Mouse (Mus musculus) cerebellum, adult 9-10 months (tissue): ENCODE results near the gene Rabepk.
"Not testable (repeated sequence)": the region's sequence is repeated elsewhere in the genome, so short reads cannot be mapped to it uniquely, and the experiment has no call there.

ENCODE experiments used
- DNase-seq: peaks from one replicate; pipeline ENCODE4 v3.0.0; 2022

Gene Rabepk

GRCm38 (mm10) chr2:34799357-34800256 lies at the start of gene Rabepk:
Gene Rabepk, minus strand, starts transcription at chr2:34799912.
- DNase-seq: peak; percentile 80

GRCm38 (mm10) chr2:34847702-34848101 lies 48.0 kb upstream of the Rabepk start:
- DNase-seq: no peak

GRCm38 (mm10) chr2:34843211-34843939 lies 43.7 kb upstream of the Rabepk start:
- no peak for DNase-seq

- DNase-seq: no peak
Observed at GRCm38 (mm10) chr2:34841706-34842105, 42.0 kb upstream of the Rabepk start.

- DNase-seq: not testable (repeated sequence)
Observed at GRCm38 (mm10) chr2:34840143-34840542, 40.4 kb upstream of the Rabepk start.

DNA sequence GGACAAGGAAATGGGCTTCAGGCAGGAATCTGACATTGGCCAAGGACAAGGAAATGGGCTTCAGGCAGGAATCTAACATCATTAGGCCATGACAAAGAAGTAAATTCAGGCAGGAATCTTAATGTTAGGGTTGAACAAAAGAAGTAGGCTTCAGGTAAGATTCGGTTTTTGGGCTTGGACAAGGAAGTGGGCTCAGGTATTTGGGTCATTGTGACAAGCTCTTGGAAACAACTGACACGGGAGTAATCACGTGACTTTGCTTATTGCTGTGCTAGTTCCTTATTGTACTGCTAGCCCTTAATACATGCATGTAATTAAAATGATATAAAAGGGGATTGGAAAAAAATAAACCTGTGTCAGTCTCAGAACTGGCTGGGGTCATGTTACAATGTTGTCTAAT lies 36.0 kb upstream of the Rabepk start:
- DNase-seq: no peak

GRCm38 (mm10) chr2:34833624-34834023 lies 33.9 kb upstream of the Rabepk start:
- DNase-seq: no peak

DNA sequence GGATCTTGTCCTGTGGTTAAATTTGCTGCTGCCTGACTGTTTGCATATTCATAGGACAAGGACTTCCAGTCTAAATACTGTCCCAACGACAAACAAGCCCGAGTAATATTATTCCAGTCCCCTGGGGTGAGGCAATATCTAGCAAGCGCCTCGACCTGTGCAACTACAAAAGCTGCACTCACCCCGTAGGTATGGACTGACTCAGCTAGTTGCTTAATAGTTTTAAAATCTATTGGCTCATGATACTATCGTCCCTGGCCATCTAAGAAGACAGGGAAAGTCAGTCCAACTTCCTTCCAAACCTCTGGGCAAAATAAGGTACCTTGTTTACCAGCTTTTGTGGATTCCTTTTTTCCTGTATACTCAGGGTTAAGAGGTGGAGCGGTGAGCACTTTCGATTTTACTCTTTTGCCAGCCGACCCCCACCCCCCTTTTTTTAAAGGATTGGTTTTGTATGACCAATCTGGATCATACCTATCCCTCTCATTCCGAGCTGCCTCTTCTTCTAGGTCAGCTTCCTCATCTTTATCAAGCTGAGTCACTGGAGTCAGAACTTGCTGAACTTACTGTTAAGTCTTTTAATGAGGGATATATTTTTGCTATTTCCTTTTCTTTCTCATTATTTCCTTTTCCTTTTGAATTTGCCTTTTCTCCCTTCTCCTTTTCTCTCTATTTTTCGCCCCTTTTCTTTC lies 33.2 kb upstream of the Rabepk start, which contains the start of gene Gm34653:
TSS of gene Gm34653 (plus strand) at position 242 of the 692 bp plus-strand sequence.
- DNase-seq: not testable (repeated sequence)

GRCm38 (mm10) chr2:34830066-34830465 lies 30.4 kb upstream of the Rabepk start:
- not testable (repeated sequence) for DNase-seq

GRCm38 (mm10) chr2:34828026-34828425 lies 28.3 kb upstream of the Rabepk start:
- no peak for DNase-seq

- DNase-seq: no peak
Observed at GRCm38 (mm10) chr2:34827591-34827990, 27.9 kb upstream of the Rabepk start.

DNA sequence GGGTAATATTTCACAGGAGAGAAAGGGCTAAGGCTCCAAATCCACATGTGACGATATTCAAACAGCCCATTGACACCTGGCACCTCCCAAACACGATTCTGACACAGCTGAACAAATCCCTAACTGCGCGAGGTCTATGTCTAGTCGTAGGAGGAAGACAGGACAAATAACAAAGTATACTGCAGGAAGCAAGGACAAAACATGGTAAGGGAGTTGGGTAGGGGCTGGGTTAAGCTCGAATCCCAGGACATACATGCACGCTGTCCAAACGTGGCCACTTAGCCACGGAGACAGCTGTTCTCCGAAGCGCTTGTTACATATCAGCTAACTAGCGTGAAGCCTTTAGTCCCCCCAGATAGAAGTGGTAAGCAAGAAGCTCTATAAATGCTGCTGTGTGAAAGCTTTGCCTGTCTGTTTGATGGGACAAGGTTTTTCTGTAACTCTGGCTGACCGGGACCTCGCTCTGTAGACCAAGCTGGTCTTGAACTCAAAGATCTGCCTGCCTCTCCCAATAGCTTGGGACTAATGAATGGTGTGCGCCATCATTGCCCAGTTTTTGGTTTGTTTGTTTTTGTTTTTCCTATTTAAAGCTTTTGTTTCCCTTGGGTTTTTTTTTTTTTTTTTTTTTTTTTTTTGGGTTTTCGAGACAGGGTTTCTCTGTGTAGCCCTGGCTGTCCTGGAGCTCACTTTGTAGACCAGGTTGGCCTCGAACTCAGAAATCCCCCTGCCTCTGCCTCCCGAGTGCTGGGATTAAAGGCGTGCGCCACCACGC lies 26.9 kb upstream of the Rabepk start:
- DNase-seq: no peak

DNA sequence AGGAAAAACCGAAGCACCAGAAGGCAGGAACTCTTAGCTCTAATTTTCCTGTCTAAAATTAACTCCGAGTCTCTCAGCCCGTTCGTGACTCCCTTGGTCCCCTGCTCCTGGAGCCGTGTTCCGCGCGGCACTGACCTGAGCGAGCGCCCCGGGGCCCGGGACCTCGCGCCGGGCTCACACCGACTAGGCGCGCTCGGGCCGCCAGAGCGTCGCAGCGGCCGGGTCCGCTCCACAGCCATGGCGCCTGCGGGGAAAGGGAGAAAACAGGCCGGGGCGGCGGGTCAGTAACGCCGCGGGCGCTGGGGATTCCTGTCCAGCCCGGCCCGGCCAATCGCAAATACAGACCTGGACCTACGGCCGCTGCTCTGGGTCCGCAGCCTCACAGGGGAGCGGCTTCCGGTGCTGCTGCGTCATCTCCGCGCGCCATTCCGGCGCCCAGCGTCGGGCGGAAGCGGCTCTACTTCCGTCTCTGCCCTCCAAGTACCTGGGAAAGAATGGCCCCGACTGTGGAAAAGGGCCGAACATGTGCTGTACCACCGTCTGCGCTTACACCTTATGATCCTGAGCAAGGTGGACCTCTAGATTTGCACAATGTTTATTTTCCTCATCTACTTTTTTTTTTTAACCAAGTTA lies 26.2 kb upstream of the Rabepk start, which contains the start of gene Fbxw2:
TSS of gene Fbxw2 (minus strand) at position 485 of the 633 bp plus-strand sequence.
- DNase-seq: peak; percentile 88

GRCm38 (mm10) chr2:34818492-34818891 lies 18.8 kb upstream of the Rabepk start:
- no peak for DNase-seq

DNA sequence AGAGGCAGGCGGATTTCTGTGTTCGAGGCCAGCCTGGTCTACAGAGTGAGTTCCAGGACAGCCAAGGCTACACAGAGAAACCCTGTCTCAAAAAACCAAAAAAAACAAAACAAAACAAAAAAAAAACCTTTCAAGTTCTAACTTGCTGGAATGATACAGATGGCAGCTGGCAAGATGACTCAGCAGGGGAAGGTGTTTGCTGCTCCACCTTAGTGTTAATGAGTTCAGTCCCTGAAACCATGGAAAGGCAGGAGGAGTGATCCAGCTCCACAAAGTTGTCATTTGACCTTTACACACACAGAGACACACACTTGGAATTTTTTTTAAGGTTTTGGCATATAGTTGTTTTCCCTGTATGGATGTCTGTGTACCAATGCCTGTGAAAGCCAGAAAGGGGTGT lies 16.2 kb upstream of the Rabepk start:
- DNase-seq: not testable (repeated sequence)

- DNase-seq: no peak
Observed at GRCm38 (mm10) chr2:34812706-34813105, 13.0 kb upstream of the Rabepk start.

DNA sequence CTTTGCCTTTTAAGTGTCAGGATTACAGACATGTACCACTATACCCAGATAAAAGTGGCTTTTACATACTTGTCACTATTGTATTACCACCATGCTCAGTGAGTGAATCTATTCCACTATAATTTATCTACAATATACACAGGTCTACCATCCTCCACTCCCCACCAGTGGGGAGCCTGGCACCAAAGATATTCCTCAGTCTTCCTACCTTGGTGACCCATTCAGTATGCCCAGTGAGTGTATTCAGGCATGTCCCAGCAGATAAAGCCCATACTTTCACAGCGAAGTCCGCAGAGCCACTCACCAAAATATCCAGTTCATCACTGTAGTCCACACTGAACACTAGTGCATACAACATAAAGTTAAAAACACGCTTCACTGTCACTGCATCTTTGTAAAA lies 11.1 kb upstream of the Rabepk start:
- no peak for DNase-seq

GRCm38 (mm10) chr2:34809568-34809967 lies 9.9 kb upstream of the Rabepk start:
- DNase-seq: no peak

GRCm38 (mm10) chr2:34808057-34808456 lies 8.3 kb upstream of the Rabepk start:
- DNase-seq: no peak

- no peak for DNase-seq
Observed at GRCm38 (mm10) chr2:34805364-34805950, 5.7 kb upstream of the Rabepk start.

DNA sequence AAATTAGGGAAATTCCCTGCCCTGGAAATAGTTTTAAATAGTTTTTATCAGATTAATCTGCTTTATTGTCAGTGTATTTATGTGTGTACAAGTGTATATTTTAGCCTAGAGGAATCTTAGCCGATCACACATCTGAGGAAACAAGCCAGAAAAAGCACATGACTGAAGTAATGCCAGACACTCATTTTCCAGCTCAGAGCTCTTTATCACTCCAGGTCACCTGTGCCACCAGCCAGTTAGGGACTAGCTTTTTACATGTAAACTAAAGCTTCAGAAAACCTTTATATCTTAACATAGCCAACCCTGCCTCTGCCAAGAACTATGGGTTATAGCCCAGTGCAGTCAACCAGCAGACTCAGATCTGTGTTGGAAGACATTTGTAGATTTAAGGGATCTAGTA lies 5.1 kb upstream of the Rabepk start:
- DNase-seq: peak; percentile 41
